Mouse (Mus musculus) layer of hippocampus, adult 6 months (tissue): ENCODE measurements around the gene Vmn2r112. TPM values are rescaled to one million over a fixed set of nuclear protein-coding genes. Genes with fewer than 3 reads are reported as not detected.

Source experiments
- long read RNA-seq, 2 experiments: library from polyadenylated mRNA; unstranded; transcript quantifications; one replicate each; pipeline ENCODE4 v2.0.0; 2019 to 2020
- polyA plus RNA-seq: library from polyadenylated mRNA; unstranded; fragments of <200 nt; fragmentation: Nextera tagmentation; gene quantifications from 2 replicates; pipeline ENCODE4 v1.2.3, GENCODE M21; 2021

The Vmn2r112 gene
- polyA plus RNA-seq = not detected in 2 replicates
- long read RNA-seq, experiment 1 = 0 reads
- long read RNA-seq, experiment 2 = 0 reads

GRCm38 (mm10) chr17:22600651-22601050 lies at the start of gene Vmn2r112:
Gene Vmn2r112 (plus strand): TSS chr17:22600951.

DNA sequence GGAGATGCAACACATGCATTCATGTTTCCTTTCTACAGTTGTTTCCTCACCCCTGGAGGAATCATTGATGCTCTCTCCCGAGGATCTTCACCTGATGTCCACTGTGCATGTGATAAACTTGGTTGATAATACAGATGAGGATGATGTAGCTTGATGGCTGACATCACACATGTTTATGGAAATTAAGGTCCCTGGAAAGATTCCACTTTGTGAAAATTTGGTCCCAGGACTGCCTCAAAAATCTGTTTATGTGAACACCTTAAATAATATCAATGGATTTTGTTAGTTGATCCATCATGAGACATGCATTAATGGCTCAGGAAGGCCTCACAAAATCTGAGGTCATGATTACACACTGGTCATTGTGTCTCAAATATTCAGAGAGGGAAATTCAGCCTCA lies 27.4 kb upstream of the Vmn2r112 start, which contains the start of gene Vmn2r111:
Gene Vmn2r111, minus strand, starts transcription at position 101 of the 400 bp plus-strand sequence.

Other genes with a start within 250 kb of the Vmn2r112 start
- 6.4 and 6.6 TPM in 2 replicates for gene Zfp944, start 239.6 kb upstream of the Vmn2r112 start, polyA plus RNA-seq
- 4.1 and 4.2 TPM in 2 replicates for gene Zfp758, start 239.5 kb upstream of the Vmn2r112 start, polyA plus RNA-seq
- gene Zfp946, start 176.7 kb upstream of the Vmn2r112 start, polyA plus RNA-seq = 3.8 and 4.2 TPM in 2 replicates
- gene Vmn2r111, start 27.5 kb upstream of the Vmn2r112 start, polyA plus RNA-seq = not detected in 2 replicates